Mouse (Mus musculus): ENCODE measurements around the gene Hnrnpd.

The Hnrnpd gene

GRCm38 (mm10) chr5:99978699-99979442, at the start of gene Hnrnpd, which contains the start of gene 4930524J08Rik:
Gene Hnrnpd, minus strand, starts transcription at chr5:99978938.
Gene 4930524J08Rik, plus strand, starts transcription at chr5:99979061.
- peak; percentile 97 for DNase-seq

- DNase-seq: no peak
Observed at GRCm38 (mm10) chr5:100024868-100025267, 46.1 kb upstream of the Hnrnpd start.

GRCm38 (mm10) chr5:100024403-100024802, 45.7 kb upstream of the Hnrnpd start:
- no peak for DNase-seq

- no peak for DNase-seq
Observed at GRCm38 (mm10) chr5:100020089-100020488, 41.4 kb upstream of the Hnrnpd start.

- DNase-seq: no peak
Observed at GRCm38 (mm10) chr5:100012599-100012998, 33.9 kb upstream of the Hnrnpd start.

- no peak for DNase-seq
Observed at GRCm38 (mm10) chr5:100008485-100008884, 29.7 kb upstream of the Hnrnpd start.

- peak; percentile 15 for DNase-seq
Observed at GRCm38 (mm10) chr5:100007040-100007375, 28.3 kb upstream of the Hnrnpd start.

- no peak for DNase-seq
Observed at GRCm38 (mm10) chr5:100006324-100007039, 27.7 kb upstream of the Hnrnpd start.

GRCm38 (mm10) chr5:100005896-100006295, 27.2 kb upstream of the Hnrnpd start:
- DNase-seq: no peak

GRCm38 (mm10) chr5:100005431-100005830, 26.7 kb upstream of the Hnrnpd start:
- DNase-seq: no peak

GRCm38 (mm10) chr5:100003895-100004294, 25.2 kb upstream of the Hnrnpd start:
- DNase-seq: no peak

GRCm38 (mm10) chr5:100000500-100000899, 21.8 kb upstream of the Hnrnpd start:
- DNase-seq: no peak

- DNase-seq: no peak
Observed at GRCm38 (mm10) chr5:100000048-100000447, 21.3 kb upstream of the Hnrnpd start.

GRCm38 (mm10) chr5:99994680-99995079, 15.9 kb upstream of the Hnrnpd start:
- no peak for DNase-seq

- no peak for DNase-seq
Observed at GRCm38 (mm10) chr5:99994166-99994565, 15.4 kb upstream of the Hnrnpd start.

GRCm38 (mm10) chr5:99983452-99984061, 4.8 kb upstream of the Hnrnpd start:
- no peak for DNase-seq

GRCm38 (mm10) chr5:99977516-99978301, 1.0 kb downstream of the Hnrnpd start:
- DNase-seq: peak; percentile 93

- DNase-seq: no peak
Observed at GRCm38 (mm10) chr5:99976334-99976955, 2.3 kb downstream of the Hnrnpd start.

- DNase-seq: no peak
Observed at GRCm38 (mm10) chr5:99975776-99976175, 3.0 kb downstream of the Hnrnpd start.

- no peak for DNase-seq
Observed at GRCm38 (mm10) chr5:99975061-99975460, 3.7 kb downstream of the Hnrnpd start.

- no peak for DNase-seq
Observed at GRCm38 (mm10) chr5:99973941-99974340, 4.8 kb downstream of the Hnrnpd start.

- no peak for DNase-seq
Observed at GRCm38 (mm10) chr5:99959960-99960359, 18.8 kb downstream of the Hnrnpd start.

Data from kidney, postnatal 10 days (tissue).